Mouse (Mus musculus) adrenal gland, adult 18-20 months (tissue): ENCODE data around the gene Hif1an. TPM values are rescaled to one million over a fixed set of nuclear protein-coding genes. Genes with fewer than 3 reads are reported as not detected.

Experiments used
- DNase-seq, 2 experiments: peaks; one replicate each; pipeline ENCODE4 v3.0.0; 2021 to 2022; ENCODE audit warnings: low spot score in 2 of 2
- long read RNA-seq, 2 experiments: library from polyadenylated mRNA; stranded (forward); transcript quantifications; one replicate each; pipeline ENCODE4 v2.0.0; 2021
- total RNA-seq, 2 experiments: library from RNA; stranded (reverse); gene quantifications; 1 replicate in 1 of 2; 2 replicates in 1 of 2; pipeline ENCODE4 v1.2.3; 2021

The Hif1an gene
- total RNA-seq: 10 to 100 TPM; 22.9 to 27.9 TPM
- long read RNA-seq, experiment 1, full-length matches to known transcripts: 21 of 29 reads
- long read RNA-seq, experiment 1, partial matches to known transcripts: 7 of 29 reads
- long read RNA-seq, experiment 1, other reads (novel, unspliced or antisense): 1 of 29 reads
- long read RNA-seq, experiment 2, full-length matches to known transcripts: 20 of 39 reads
- long read RNA-seq, experiment 2, partial matches to known transcripts: 0 of 39 reads
- long read RNA-seq, experiment 2, other reads (novel, unspliced or antisense): 19 of 39 reads

GRCm38 (mm10) chr19:44562652-44563206 is at the start of gene Hif1an:
Gene Hif1an (plus strand): TSS chr19:44562850.
- peak; percentile 93 to 95 for DNase-seq

DNA sequence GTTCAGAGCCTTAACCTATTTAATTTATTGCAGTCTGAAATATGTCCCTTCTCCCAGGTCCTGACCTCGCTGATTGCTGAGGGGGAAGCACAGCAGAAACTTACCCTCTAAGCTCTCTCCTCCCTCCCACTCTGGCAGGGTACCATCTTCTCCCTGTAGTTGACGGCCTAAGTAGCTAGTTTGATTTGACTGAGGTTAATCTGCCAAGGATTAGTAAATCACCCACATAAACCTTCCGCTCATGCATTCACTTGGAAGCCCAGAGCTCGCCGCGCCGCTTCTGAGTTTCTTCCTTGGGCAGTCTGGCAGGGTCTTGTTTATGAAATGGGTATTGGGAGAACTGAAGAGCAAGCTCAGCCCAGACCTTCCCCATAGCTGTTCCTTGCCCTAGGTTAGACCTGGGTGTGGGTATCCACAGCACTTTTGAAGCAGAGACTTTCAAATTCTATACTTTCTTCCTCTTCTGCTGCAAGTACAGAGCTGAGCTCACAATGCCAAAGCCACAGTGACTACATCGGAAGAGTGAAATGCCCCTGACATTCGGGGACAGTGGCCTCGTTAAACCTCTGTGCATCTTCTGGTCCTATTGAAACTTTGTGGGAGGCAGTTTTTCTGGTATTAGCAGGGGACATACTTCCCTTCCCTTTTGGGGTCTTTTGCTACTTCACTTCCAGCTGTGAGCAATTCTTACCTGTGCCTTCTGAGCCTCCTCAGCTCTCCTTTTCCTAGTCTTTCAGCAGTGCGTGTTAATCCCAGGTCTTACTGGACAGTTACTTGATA is 49.4 kb upstream of the Hif1an start:
- DNase-seq: no peak

DNA sequence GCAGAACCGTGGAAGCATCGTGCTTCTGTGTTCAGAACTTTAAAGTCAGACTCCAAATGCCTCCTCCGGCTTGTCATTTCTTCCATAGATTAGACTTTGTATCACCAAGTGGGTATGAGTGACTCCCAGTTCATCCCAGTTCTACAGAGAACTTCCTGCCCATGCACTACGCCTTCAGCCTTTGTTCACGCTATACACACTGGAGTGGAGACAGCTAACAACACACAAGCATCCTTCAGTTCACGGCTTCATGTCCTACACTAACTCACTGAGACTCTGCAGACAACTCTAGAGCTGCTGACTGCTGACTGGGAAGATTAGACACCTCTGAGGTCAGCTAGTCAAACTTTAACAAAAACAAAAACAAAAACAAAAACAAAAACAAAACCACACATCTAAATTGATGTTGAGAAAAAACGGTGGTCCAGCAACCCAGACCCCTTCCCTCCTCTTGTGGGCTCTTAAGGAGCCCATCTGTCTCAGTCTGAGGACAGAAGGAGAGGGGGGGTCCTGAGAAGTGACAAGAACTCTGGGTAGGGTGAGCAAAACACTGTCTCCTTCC is 48.6 kb upstream of the Hif1an start:
- no peak for DNase-seq

DNA sequence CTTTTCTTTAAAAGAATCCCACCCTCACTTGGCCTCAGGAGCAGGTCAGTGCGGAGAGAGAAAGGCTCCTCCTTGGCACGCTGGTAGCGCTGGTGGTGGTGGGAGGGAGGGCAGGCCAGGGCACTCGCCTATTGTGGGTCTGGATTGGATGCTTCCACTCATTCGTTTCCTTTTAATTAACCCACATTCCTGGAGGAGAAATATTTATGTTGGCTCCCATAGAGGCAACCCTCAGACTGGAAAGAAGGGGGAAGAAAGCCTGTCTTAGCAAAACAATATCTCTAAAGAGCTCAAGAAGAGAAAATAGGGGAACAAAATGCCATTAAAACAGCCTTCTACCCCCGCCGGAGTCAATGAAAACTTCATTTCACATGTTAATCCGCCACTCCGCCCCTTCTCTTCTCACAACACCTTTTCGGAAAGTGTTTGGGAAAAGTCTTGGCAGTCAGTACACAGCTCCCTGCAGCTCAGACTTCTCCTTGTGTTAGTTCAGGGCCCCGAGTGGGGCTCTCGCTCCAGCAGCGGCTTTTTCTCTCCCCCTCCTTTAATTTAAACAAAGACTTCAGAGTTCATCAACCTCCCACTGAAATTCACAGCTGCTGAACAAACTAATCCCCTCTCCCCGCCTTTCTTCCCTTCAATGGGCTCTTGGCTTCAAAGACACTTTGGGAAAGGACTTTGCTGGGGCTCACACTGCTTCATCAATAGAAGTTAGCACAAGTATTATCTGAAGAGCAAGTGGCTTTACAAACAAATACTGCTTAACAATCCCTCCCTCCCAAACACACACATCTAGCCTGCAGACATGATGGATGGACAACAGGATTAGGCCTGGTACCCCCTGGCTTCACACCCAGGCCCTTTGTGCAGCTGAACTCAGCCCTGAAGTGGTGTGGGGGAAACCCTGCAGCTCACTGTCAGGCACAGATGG is 47.9 kb upstream of the Hif1an start:
- no peak for DNase-seq

- DNase-seq: no peak
Measured at GRCm38 (mm10) chr19:44515769-44516168, 46.9 kb upstream of the Hif1an start.

- no peak for DNase-seq
Measured at GRCm38 (mm10) chr19:44517996-44518768, 44.5 kb upstream of the Hif1an start.

DNA sequence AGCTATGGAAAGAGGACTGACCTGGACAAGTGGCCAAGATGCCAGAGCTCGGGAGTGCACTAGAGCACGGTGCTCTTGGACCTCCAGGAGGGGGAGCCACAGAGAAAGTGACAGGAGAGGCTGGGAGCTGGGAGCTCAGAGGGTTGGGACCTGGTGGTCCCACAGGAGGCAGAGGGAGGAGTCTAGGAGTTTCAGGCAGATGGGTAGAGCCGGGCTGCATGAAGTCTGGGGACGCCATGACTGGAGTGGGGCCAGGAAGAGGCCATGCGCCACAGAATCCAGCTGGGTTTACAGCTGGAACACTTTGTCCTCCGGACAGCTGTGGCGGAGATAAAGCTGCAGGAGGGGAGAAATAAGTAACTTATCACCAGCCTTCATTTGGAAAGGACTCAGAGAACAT is 43.5 kb upstream of the Hif1an start:
- no peak for DNase-seq

DNA sequence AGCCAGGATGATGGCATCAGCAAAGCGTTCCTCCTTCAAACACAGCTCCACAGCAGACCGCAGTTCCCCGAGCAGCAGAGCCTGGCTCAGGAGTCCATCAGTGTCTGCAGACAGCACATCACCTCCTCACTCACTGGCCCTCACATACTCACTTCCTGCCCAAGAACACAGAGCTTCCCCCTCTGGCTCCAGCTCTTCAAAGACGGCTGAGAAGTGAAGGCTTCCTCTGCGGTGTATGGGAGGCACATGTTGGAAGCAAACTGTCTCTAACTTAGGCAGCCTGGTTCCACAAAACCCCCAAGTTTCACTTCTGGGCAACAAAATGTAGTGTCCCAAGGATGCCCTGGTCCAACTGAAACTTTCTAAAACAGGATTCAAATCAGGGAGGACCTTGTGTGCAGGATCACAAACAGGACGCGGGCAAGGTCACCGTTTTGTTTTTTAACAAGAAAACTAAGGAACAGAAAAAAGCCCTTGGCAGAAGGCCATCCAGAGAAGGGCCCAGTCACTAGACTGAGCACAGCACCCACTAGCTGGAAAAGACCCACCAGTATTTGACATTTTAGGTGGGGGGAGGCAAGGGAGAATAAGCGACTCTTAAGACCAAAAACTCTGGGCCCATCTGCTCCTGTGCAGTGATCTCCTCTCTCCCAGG is 37.0 kb upstream of the Hif1an start:
- no peak for DNase-seq

DNA sequence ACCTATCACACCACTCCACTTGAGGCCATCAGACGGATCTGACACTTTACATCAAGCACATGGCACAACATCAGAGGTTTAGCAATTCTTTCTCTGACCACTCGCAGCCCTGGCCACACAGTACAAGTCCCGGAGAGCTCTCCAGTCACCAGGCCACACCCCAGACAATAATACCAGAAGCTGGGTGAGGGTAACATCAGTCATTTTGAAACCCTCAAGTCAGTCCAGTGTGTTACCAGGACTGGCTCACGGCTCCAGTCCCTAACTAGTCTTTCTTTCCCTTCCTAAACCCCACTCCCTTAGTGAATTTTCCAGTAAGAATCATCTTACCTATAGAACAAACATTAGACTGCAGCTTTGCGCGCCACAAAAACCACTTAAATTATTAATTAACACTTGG is 32.6 kb upstream of the Hif1an start:
- no peak for DNase-seq

- DNase-seq: no peak
Measured at GRCm38 (mm10) chr19:44535376-44535775, 27.3 kb upstream of the Hif1an start.

DNA sequence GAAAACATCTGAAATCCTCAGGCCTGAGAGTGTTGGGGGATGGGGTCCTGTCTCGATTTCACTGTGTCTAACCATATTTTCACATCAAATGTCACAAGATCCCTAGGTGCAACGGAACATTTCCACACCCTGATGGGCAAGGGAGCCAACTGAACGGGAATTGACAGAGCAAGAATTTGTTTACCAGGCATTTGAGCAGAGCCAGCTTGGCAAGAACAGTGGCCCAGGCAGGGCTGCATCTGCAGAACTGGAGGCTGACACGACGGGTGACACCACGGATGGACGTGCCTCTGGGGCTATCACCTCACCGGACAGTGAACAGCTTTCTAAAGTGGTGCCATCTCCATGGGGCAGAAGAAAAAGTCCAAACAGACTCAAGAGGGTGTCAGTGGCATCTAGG is 25.2 kb upstream of the Hif1an start:
- DNase-seq: no peak

DNA sequence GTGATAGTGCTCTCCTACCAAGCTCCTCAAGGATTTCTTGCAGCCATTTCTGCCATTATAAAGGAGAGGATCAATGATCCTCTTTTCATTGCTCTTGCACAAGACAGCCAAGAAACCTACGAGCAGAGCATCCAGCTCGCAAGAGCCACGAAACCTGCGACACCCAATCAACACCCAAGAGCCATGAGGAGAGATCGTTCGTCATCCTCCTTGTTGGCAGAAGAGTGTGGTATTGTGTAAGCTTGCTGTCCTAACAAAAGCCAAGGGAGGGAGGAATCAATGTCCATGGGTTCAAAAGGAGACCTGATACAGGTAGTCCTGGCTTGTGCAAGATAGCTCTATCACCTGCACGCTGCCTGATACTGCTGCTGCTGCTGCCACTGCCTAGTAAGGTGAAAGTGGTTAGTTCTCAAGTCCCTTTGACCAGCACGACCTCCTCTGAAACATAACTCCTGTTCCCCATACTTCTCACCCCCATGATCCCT is 19.9 kb upstream of the Hif1an start:
- DNase-seq: no peak

DNA sequence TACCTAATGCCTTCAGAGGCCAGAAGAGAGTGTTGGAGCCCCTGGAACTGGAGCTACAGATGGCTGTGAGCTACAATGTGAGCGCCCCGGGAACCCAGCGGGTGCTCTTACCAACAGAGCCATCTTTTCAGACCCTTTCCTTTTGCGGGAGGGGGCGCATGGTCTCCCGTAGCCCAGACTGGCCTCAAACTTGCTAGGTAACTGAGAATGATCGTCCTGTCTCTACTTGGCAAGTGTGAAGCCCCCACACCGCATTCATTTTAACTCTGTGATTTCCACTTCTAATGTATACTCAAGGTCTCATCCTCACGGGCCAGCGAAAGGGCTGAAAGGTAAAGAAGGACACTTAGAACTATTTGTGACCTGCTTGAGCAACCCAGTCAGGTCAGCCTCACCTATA is 18.3 kb upstream of the Hif1an start:
- no peak for DNase-seq

DNA sequence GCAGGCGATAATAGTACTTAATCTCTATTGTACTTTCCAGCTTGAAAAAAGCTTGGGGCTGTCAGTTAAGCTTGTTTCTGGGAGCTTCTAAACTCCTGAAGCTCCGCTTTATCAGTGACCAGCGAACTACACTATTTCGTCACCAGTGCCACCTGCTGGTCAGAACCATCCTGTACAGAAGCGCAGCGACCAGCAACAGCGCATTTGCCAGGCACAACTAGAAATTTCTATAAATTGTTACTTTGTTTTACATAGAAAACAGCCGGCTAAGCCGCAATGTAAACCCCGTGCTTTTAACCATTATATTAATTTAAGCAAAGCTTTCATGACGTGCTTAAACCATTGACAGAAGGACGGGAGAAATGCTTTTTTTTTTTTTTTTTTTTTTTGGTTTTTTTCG is 17.9 kb upstream of the Hif1an start:
- DNase-seq: peak; percentile 70 to 74

DNA sequence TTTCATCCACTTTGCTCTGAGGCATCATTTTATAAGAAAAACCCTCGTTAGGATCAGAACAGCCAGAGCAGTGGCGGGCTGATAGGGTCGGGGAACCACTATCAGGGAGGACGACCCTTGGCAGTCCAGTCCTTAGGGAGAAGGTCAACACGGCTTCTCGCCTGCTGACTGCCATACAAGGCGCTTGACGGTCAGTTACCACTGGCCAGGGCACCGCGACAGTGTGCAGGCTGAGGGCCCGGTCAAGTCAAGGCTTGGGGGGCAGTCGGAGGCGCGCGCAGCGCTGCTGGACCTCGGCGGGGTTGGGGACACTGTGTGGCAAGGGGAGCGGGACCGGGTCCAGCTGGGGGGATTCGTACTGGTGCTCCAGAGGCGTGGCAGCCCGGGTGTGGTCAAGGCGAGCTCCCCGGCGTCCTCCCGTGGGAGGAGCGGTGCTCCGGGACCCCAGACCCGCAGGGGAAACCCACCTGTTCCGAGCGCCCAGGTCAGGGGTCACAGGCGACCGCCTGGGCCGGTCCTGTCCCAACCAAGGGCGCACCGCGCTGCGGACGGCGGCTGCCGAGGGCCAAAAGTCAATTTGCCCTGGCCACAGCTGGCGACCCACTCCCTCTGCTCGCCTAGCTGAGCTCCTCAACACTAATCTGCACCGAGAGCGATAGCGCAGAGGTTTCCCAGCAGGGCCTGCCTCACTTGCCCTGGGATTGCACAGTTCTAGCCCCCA is 17.2 kb upstream of the Hif1an start, which contains the start of gene Sec31b:
Sec31b (minus strand) TSS at position 544 of the 721 bp plus-strand sequence.
- peak; percentile 68 to 71 for DNase-seq

GRCm38 (mm10) chr19:44552731-44553130 is 9.9 kb upstream of the Hif1an start, which contains the start of gene Gm20538:
Gene Gm20538 (minus strand): TSS chr19:44552831.
- DNase-seq: no peak

DNA sequence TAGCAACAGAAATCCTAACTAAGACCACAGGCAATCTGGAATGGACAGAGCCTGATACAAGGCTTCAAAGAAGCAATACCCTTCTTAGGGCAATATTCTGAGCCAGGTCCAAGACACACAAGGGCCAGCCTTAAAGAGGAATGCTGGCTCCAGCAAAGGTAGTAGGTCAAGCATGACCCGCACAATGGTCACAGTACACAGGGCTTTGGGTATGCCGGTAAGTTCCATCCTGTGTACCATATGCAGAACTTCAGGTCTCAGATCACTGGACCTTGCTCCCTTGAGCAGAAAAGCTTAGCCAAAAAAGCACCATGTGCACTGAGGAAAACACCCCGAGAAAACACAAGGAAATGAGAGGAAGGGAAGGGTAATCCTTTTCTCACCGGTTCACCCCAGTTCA is 9.4 kb upstream of the Hif1an start:
- no peak for DNase-seq

DNA sequence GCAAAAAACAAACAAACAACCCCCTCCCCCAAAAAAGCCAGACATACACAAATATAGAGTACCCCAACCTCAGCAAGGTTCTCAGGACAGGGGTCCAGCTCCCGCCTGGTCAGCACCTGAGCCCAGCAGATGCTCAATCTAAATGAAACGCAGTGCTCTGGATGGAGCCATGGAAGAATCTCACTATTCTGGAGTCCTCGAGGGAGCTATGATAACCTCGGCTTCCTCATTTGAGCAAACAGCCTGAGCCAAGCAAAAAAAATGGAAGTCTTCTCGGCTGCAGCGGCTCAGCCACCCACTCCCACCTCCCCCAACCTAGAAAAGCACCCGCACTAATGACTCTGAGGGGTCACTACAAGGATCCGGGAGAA is 8.2 kb upstream of the Hif1an start:
- DNase-seq: no peak
